Mouse (Mus musculus) hindbrain, embryonic 12.5 days (tissue): ENCODE data around the gene Gm10272. TPM values are rescaled to one million over a fixed set of nuclear protein-coding genes. Genes with fewer than 3 reads are reported as not detected.
"Not testable (repeated sequence)": the region's sequence is repeated elsewhere in the genome, so short reads cannot be mapped to it uniquely, and the experiment has no call there.

Experiments used
- ATAC-seq: fragments of 200-750 bp; cut with Nextera tagmentation; 2 replicates; pipeline ENCODE4 v1.8.0; 2017; ENCODE audit warnings: moderate TSS enrichment; ENCODE audit not compliant: low FRiP score
- H3K27ac ChIP-seq: fragments of 300-500 bp; sonication (generic); 2 replicates; pipeline ENCODE4 v1.5.1; 2016; ENCODE audit warnings: mild to moderate bottlenecking
- H3K27me3 ChIP-seq: fragments of 300-500 bp; sonication (generic); 2 replicates; pipeline ENCODE4 v1.6.1; 2016; ENCODE audit warnings: mild to moderate bottlenecking
- H3K36me3 ChIP-seq: fragments of 300-500 bp; sonication (generic); 2 replicates; pipeline ENCODE4 v1.6.1; 2016; ENCODE audit warnings: mild to moderate bottlenecking
- H3K4me1 ChIP-seq: fragments of 300-500 bp; sonication (generic); 2 replicates; pipeline ENCODE4 v1.6.1; 2016
- H3K4me2 ChIP-seq: fragments of 300-500 bp; sonication (generic); replicated peaks from 2 replicates; pipeline ENCODE4 v1.6.1; 2016; ENCODE audit warnings: mild to moderate bottlenecking
- H3K4me3 ChIP-seq: fragments of 300-500 bp; sonication (generic); 2 replicates; pipeline ENCODE4 v1.5.1; 2016; ENCODE audit warnings: mild to moderate bottlenecking
- H3K9ac ChIP-seq: fragments of 300-500 bp; sonication (generic); 2 replicates; pipeline ENCODE4 v1.6.1; 2016; ENCODE audit warnings: mild to moderate bottlenecking, moderate library complexity
- H3K9me3 ChIP-seq: fragments of 300-500 bp; sonication (generic); replicated peaks from 2 replicates; pipeline ENCODE4 v1.6.1; 2016; ENCODE audit warnings: mild to moderate bottlenecking
- WGBS: fragments of 180-500 bp; shearing (Covaris S2); methylation state at CpG from one replicate; pipeline ENCODE4 v1.1.7; 2016; 5-methylcytosine and 5-hydroxymethylcytosine counted together
- polyA plus RNA-seq: library from polyadenylated mRNA; unstranded; fragments of >200 nt; fragmentation: Nextera tagmentation; extraction: Ambion mirVana; gene quantifications from 2 replicates; pipeline ENCODE4 v1.2.1, GENCODE M21; 2016

Gene Gm10272
- polyA plus RNA-seq, 1 experiment from 2014 or later, result not detected

- Histone ChIP-seq H3K27ac (no peak overlapping the region), H3K9me3 (peaks cover 6% of the 10 kb centered on the region; the same call in 1 of the 2 replicates), H3K36me3 (no peaks in the 10 kb centered on the region), H3K9ac (no peak overlapping the region), H3K4me1 (peaks cover 6% of the 10 kb centered on the region; the same call in 1 of the 2 replicates), H3K4me3 (no peak overlapping the region), H3K4me2 (no peak overlapping the region), H3K27me3 (no peaks in the 10 kb centered on the region)
- WGBS, result 92% methylated on average over 4 of the region's 4 CpGs
- no peak for ATAC-seq
Measured at GRCm38 (mm10) chr10:77738929-77739328, 32.5 kb downstream of the Gm10272 start.

DNA sequence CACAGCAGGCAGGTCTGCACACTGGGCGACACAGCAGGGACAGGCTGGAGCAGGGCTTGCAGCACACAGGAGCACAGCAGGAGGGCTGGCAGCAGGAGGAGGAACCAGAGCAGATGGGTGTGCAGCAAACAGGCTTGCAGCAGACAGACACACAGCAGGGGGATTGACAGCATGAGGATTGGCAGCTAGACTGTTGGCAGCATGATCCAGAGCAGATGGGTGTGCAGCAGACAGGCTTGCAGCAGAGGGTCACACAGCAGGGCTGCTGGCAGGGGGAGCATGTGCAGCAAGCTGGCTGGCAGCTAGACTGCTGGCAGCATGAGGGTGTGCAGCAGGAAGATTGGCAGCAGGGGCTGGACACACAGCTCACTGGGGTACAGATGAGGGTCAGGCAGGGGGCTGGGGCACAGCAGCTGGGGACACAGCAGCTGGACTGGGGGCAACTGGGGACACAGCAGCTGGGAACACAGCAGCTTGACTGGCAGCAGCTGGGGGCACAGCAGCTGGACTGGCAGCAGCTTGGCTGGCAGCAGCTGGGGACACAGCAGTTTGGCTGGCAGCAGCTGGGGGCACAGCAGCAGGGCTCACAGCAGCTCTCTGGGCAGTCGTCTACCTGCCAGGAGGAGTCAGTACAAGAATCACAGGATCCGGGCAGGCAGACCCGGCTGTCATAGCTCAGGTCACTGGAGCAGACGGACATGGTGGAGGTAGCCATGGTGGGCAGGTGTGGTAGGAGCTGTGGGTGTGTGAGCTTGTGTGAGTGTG, 35.7 kb downstream of the Gm10272 start, which contains the start of gene Gm18596:
Gene Gm18596 (minus strand): TSS at position 715 of the 765 bp plus-strand sequence.
- not testable (repeated sequence) for H3K4me2 ChIP-seq, H3K4me1 ChIP-seq, H3K36me3 ChIP-seq, H3K4me3 ChIP-seq, H3K9me3 ChIP-seq, ATAC-seq, H3K9ac ChIP-seq, H3K27ac ChIP-seq, H3K27me3 ChIP-seq
- 35% methylated on average over 5 of the region's 5 CpGs for WGBS

DNA sequence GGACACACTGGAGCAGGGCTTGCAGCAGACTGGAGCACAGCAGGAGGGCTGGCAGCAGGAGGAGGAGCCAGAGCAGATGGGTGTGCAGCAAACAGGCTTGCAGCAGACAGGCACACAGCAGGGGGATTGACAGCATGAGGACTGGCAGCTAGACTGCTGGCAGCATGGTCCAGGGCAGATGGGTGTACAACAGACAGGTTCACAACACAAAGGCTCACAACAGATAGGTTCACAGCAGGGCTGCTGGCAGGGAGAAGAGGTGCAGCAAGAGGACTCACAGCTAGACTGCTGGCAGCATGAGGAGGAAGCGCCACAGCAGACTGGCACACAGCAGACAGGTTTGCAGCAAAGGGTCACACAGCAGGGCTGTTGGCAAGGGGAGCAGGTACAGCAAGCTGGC, 44.3 kb downstream of the Gm10272 start:
- 79% methylated on average over 1 of the region's 1 CpGs for WGBS
- H3K36me3 ChIP-seq, ATAC-seq, H3K9me3 ChIP-seq, H3K27me3 ChIP-seq, H3K27ac ChIP-seq, H3K4me1 ChIP-seq, H3K9ac ChIP-seq, H3K4me2 ChIP-seq, H3K4me3 ChIP-seq: not testable (repeated sequence)

- H3K36me3 ChIP-seq, H3K4me1 ChIP-seq, H3K27ac ChIP-seq, H3K9ac ChIP-seq, H3K9me3 ChIP-seq, ATAC-seq, H3K27me3 ChIP-seq, H3K4me3 ChIP-seq, H3K4me2 ChIP-seq: not testable (repeated sequence)
- WGBS, result 63% methylated on average over 1 of the region's 1 CpGs
Measured at GRCm38 (mm10) chr10:77751254-77751653, 44.8 kb downstream of the Gm10272 start, which contains the start of gene Gm9736. Gene Gm9736 (minus strand): TSS chr10:77751354.

DNA sequence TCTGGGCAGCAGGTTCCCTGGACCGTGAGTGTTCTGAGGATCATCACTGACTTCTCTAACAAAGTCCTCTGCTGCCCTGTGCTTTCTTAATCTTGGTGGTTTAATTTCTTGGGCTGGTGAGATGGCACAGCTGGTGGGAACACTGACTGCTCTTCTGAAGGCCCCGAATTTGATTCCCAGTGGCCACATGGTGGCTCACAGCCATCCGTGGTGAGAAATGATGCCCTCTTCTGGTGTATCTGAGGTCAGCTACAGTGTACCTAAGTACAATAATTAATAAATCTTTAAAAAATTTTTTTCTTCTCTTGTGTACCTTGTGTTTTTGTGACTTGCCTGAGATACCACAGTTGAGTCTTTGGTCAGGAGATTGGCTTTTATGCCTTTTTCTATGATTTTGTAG, 45.9 kb downstream of the Gm10272 start:
- not testable (repeated sequence) for H3K4me3 ChIP-seq, H3K9ac ChIP-seq, H3K36me3 ChIP-seq, H3K27me3 ChIP-seq, H3K4me2 ChIP-seq, H3K4me1 ChIP-seq, H3K27ac ChIP-seq, H3K9me3 ChIP-seq, ATAC-seq
- WGBS, result 66% methylated on average over 3 of the region's 3 CpGs

DNA sequence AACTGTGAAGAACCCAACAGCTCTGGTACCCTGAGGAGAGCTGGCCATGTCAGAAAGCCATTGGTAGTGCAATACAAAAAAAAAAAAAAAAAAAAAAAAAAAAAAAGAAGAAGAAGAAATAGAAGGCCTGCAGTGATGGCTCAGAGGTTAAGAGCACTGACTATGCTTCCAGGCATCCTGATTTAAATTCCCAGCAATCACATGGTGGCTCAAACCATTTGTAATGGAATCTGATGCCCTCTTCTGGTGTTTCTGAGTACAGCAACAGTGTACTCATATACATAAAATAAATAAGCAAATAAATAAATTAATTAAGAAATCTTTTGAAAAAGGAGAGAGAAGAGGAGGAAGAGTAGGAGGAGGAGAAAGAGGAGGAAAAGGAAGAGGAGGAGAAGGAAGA, 47.0 kb downstream of the Gm10272 start:
- Histone ChIP-seq H3K27ac (no peak overlapping the region), H3K36me3 (no peaks in the 10 kb centered on the region), H3K9ac (no peak overlapping the region), H3K4me2 (no peak overlapping the region), H3K4me3 (no peak overlapping the region), H3K9me3 (no peaks in the 10 kb centered on the region), H3K27me3 (no peaks in the 10 kb centered on the region), H3K4me1 (no peaks in the 10 kb centered on the region)
- no peak for ATAC-seq

Other genes starting within 250 kb of the Gm10272 start
- 47.3 and 48.0 TPM in 2 replicates for gene Fam207a, start 190.8 kb upstream of the Gm10272 start, polyA plus RNA-seq
- gene Itgb2, start 176.4 kb upstream of the Gm10272 start, polyA plus RNA-seq, result 0.70 and 1.6 TPM in 2 replicates
- 77.2 and 78.8 TPM in 2 replicates for gene Pttg1ip, start 124.9 kb upstream of the Gm10272 start, polyA plus RNA-seq
- gene Sumo3, start 100.5 kb upstream of the Gm10272 start, polyA plus RNA-seq, result 276 and 287 TPM in 2 replicates
- 13.2 and 13.3 TPM in 2 replicates for gene Gm49325, start 100.4 kb upstream of the Gm10272 start, polyA plus RNA-seq
- gene Ube2g2, start 84.4 kb upstream of the Gm10272 start, polyA plus RNA-seq, result 81.6 and 82.3 TPM in 2 replicates
- gene Tspear, start 20.1 kb upstream of the Gm10272 start, polyA plus RNA-seq, result 0.48 and 1.2 TPM in 2 replicates
- not detected in 2 replicates for gene Gm19402, start 15.9 kb upstream of the Gm10272 start, polyA plus RNA-seq
- not detected in 2 replicates for gene Gm9508, start 9.4 kb upstream of the Gm10272 start, polyA plus RNA-seq
- not detected in 2 replicates for gene Gm10024, start 4.8 kb downstream of the Gm10272 start, polyA plus RNA-seq
- not detected in 2 replicates for gene Gm10142, start 9.2 kb downstream of the Gm10272 start, polyA plus RNA-seq
- not detected in 2 replicates for gene Krtap12-1, start 14.0 kb downstream of the Gm10272 start, polyA plus RNA-seq
- gene Gm10100, start 19.9 kb downstream of the Gm10272 start, polyA plus RNA-seq, result not detected in 2 replicates
- not detected in 2 replicates for gene Gm18596, start 36.0 kb downstream of the Gm10272 start, polyA plus RNA-seq
- not detected in 2 replicates for gene Gm9736, start 44.7 kb downstream of the Gm10272 start, polyA plus RNA-seq
- not detected in 2 replicates for gene Gm3233, start 53.1 kb downstream of the Gm10272 start, polyA plus RNA-seq
- gene Gm3238, start 64.7 kb downstream of the Gm10272 start, polyA plus RNA-seq, result not detected in 2 replicates
- not detected in 2 replicates for gene Gm7138, start 70.3 kb downstream of the Gm10272 start, polyA plus RNA-seq
- not detected in 2 replicates for gene Gm3250, start 75.9 kb downstream of the Gm10272 start, polyA plus RNA-seq
- not detected in 2 replicates for gene Gm7137, start 81.6 kb downstream of the Gm10272 start, polyA plus RNA-seq
- not detected in 2 replicates for gene Gm9639, start 88.5 kb downstream of the Gm10272 start, polyA plus RNA-seq
- not detected in 2 replicates for gene Gm19668, start 92.5 kb downstream of the Gm10272 start, polyA plus RNA-seq
- not detected in 2 replicates for gene Gm9507, start 105.2 kb downstream of the Gm10272 start, polyA plus RNA-seq
- 0.31 TPM in 1 of 2 replicates, not detected in the other for gene Gm2696, start 108.1 kb downstream of the Gm10272 start, polyA plus RNA-seq
- not detected in 2 replicates for gene Krtap10-4, start 120.5 kb downstream of the Gm10272 start, polyA plus RNA-seq
- not detected in 2 replicates for gene Krtap10-10, start 129.3 kb downstream of the Gm10272 start, polyA plus RNA-seq
- gene Gm36176, start 140.2 kb downstream of the Gm10272 start, polyA plus RNA-seq, result not detected in 2 replicates
- gene Gm10318, start 146.2 kb downstream of the Gm10272 start, polyA plus RNA-seq, result not detected in 2 replicates
- not detected in 2 replicates for gene Gm3285, start 155.3 kb downstream of the Gm10272 start, polyA plus RNA-seq
- 6.8 and 7.4 TPM in 2 replicates for gene Lrrc3, start 195.9 kb downstream of the Gm10272 start, polyA plus RNA-seq